Mouse (Mus musculus) cerebellum, adult (tissue): ENCODE data around the gene Frmpd2.

ENCODE experiments used
- ATAC-seq: cut with Nextera tagmentation; 2 replicates; pipeline ENCODE4 v1.9.2; 2017; ENCODE audit warnings: mild to moderate bottlenecking, moderate library complexity, mixed read lengths; ENCODE audit not compliant: insufficient number of reproducible peaks, low FRiP score, low TSS enrichment

Gene Frmpd2

GRCm38 (mm10) chr14:33598376-33599130 lies 127.1 kb downstream of the Frmpd2 start:
- no peak for ATAC-seq

GRCm38 (mm10) chr14:33607431-33607830 lies 135.9 kb downstream of the Frmpd2 start:
- ATAC-seq, result no peak
